Mouse (Mus musculus) neural tube, embryonic 13.5 days (tissue): ENCODE data around the gene Cblc. TPM values are rescaled to one million over a fixed set of nuclear protein-coding genes. Genes with fewer than 3 reads are reported as not detected.

Experiments
- ATAC-seq: fragments of 200-750 bp; cut with Nextera tagmentation; 2 replicates; pipeline ENCODE4 v1.8.0; 2017; ENCODE audit warnings: low read depth, mild to moderate bottlenecking, moderate TSS enrichment, moderate library complexity
- H3K27ac ChIP-seq: fragments of 300-500 bp; sonication (generic); replicated peaks from 2 replicates; pipeline ENCODE4 v1.5.1; 2015; ENCODE audit warnings: moderate library complexity, mild to moderate bottlenecking, inconsistent platforms
- H3K27me3 ChIP-seq: fragments of 300-500 bp; sonication (generic); 2 replicates; pipeline ENCODE4 v1.6.1; 2015; ENCODE audit warnings: mild to moderate bottlenecking, inconsistent platforms
- H3K36me3 ChIP-seq: fragments of 300-500 bp; sonication (generic); 2 replicates; pipeline ENCODE4 v1.6.1; 2015; ENCODE audit warnings: mild to moderate bottlenecking, inconsistent platforms
- H3K4me1 ChIP-seq: fragments of 300-500 bp; sonication (generic); replicated peaks from 2 replicates; pipeline ENCODE4 v1.6.1; 2015; ENCODE audit warnings: inconsistent platforms
- H3K4me2 ChIP-seq: fragments of 300-500 bp; sonication (generic); 2 replicates; pipeline ENCODE4 v1.6.1; 2015; ENCODE audit warnings: inconsistent platforms, mild to moderate bottlenecking, moderate library complexity
- H3K4me3 ChIP-seq: fragments of 300-500 bp; sonication (generic); 2 replicates; pipeline ENCODE4 v1.5.1; 2015; ENCODE audit warnings: mild to moderate bottlenecking, inconsistent platforms
- H3K9ac ChIP-seq: fragments of 300-500 bp; sonication (generic); 2 replicates; pipeline ENCODE4 v1.6.1; 2015; ENCODE audit warnings: moderate library complexity, mild to moderate bottlenecking, inconsistent platforms
- H3K9me3 ChIP-seq: fragments of 300-500 bp; sonication (generic); 2 replicates; pipeline ENCODE4 v1.6.1; 2016; ENCODE audit warnings: inconsistent platforms
- WGBS: fragments of 180-500 bp; shearing (Covaris S2); methylation state at CpG from one replicate; pipeline ENCODE4 v1.1.7; 2015; 5-methylcytosine and 5-hydroxymethylcytosine counted together
- polyA plus RNA-seq: library from polyadenylated mRNA; unstranded; fragments of >200 nt; fragmentation: Nextera tagmentation; extraction: Ambion mirVana; gene quantifications from 2 replicates; pipeline ENCODE4 v1.2.1, GENCODE M21; 2015

The Cblc gene
- polyA plus RNA-seq = not detected in 2 replicates

GRCm38 (mm10) chr7:19796697-19797588 lies at the start of gene Cblc:
Cblc (minus strand) TSS chr7:19796809.
- H3K4me2 ChIP-seq = no peak within 1 kb of the TSS
- no peaks in the 10 kb centered on the region for H3K36me3 ChIP-seq
- 2% methylated on average over 32 of the region's 32 CpGs for WGBS
- no peaks in the 10 kb centered on the region for H3K4me1 ChIP-seq
- no peak within 1 kb of the TSS for H3K27ac ChIP-seq
- peak; percentile 54; the same call in 1 of the 2 replicates for ATAC-seq
- H3K27me3 ChIP-seq = peaks cover 36% of the 10 kb centered on the region
- no peak within 1 kb of the TSS for H3K9ac ChIP-seq
- no peak within 1 kb of the TSS for H3K4me3 ChIP-seq
- no peaks in the 10 kb centered on the region for H3K9me3 ChIP-seq

- H3K27me3 ChIP-seq = peaks cover 48% of the 10 kb centered on the region
- no peaks in the 10 kb centered on the region for H3K36me3 ChIP-seq
- H3K9ac ChIP-seq = no peak overlapping the region
- H3K27ac ChIP-seq = no peak overlapping the region
- no peak for ATAC-seq
- no peaks in the 10 kb centered on the region for H3K9me3 ChIP-seq
- H3K4me2 ChIP-seq = no peak overlapping the region
- H3K4me1 ChIP-seq = no peaks in the 10 kb centered on the region; the same call in 1 of the 2 replicates
- 68% methylated on average over 15 of the region's 15 CpGs for WGBS
- H3K4me3 ChIP-seq = no peak overlapping the region
Measured at GRCm38 (mm10) chr7:19844521-19845171, 48.0 kb upstream of the Cblc start.

GRCm38 (mm10) chr7:19843561-19843960 lies 47.0 kb upstream of the Cblc start:
- Histone ChIP-seq H3K4me2 (no peak overlapping the region), H3K9ac (no peak overlapping the region)

GRCm38 (mm10) chr7:19842885-19843504 lies 46.4 kb upstream of the Cblc start:
- Histone ChIP-seq H3K4me1 (no peaks in the 10 kb centered on the region; the same call in 1 of the 2 replicates), H3K27me3 (peaks cover 42% of the 10 kb centered on the region), H3K9me3 (no peaks in the 10 kb centered on the region), H3K4me3 (no peak overlapping the region), H3K9ac (no peak overlapping the region), H3K36me3 (no peaks in the 10 kb centered on the region), H3K27ac (no peak overlapping the region), H3K4me2 (no peak overlapping the region)
- WGBS = 37% methylated on average over 19 of the region's 19 CpGs
- no peak for ATAC-seq

More at GRCm38 (mm10) chr7:19843561-19843960, 47.0 kb upstream of the Cblc start:
- 5% methylated on average over 11 of the region's 11 CpGs for WGBS
- peak; percentile 68 for ATAC-seq
- H3K36me3 ChIP-seq = no peaks in the 10 kb centered on the region
- H3K27ac ChIP-seq = no peak overlapping the region
- H3K9me3 ChIP-seq = no peaks in the 10 kb centered on the region
- H3K4me3 ChIP-seq = no peak overlapping the region
- H3K4me1 ChIP-seq = no peaks in the 10 kb centered on the region; the same call in 1 of the 2 replicates
- H3K27me3 ChIP-seq = peaks cover 47% of the 10 kb centered on the region

GRCm38 (mm10) chr7:19841686-19842413 lies 45.2 kb upstream of the Cblc start:
- Histone ChIP-seq H3K9ac (no peak overlapping the region), H3K27ac (no peak overlapping the region), H3K4me1 (no peaks in the 10 kb centered on the region), H3K27me3 (peaks cover 34% of the 10 kb centered on the region), H3K4me3 (no peak overlapping the region), H3K9me3 (no peaks in the 10 kb centered on the region), H3K4me2 (no peak overlapping the region), H3K36me3 (no peaks in the 10 kb centered on the region)
- 84% methylated on average over 21 of the region's 21 CpGs for WGBS
- ATAC-seq = no peak

GRCm38 (mm10) chr7:19840936-19841335 lies 44.3 kb upstream of the Cblc start:
- H3K9ac ChIP-seq = no peak overlapping the region
- ATAC-seq = no peak
- H3K27ac ChIP-seq = no peak overlapping the region
- peaks cover 27% of the 10 kb centered on the region for H3K27me3 ChIP-seq
- no peaks in the 10 kb centered on the region for H3K4me1 ChIP-seq
- 84% methylated on average over 3 of the region's 3 CpGs for WGBS
- no peak overlapping the region for H3K4me2 ChIP-seq
- no peaks in the 10 kb centered on the region for H3K9me3 ChIP-seq
- no peaks in the 10 kb centered on the region for H3K36me3 ChIP-seq
- H3K4me3 ChIP-seq = no peak overlapping the region

- no peak overlapping the region for H3K4me2 ChIP-seq
- H3K4me3 ChIP-seq = no peak overlapping the region
- peaks cover 26% of the 10 kb centered on the region for H3K27me3 ChIP-seq
- H3K36me3 ChIP-seq = no peaks in the 10 kb centered on the region
- no peak overlapping the region for H3K27ac ChIP-seq
- no peaks in the 10 kb centered on the region for H3K9me3 ChIP-seq
- WGBS = 82% methylated on average over 4 of the region's 4 CpGs
- H3K4me1 ChIP-seq = no peaks in the 10 kb centered on the region
- ATAC-seq = no peak
- no peak overlapping the region for H3K9ac ChIP-seq
Measured at GRCm38 (mm10) chr7:19840371-19840770, 43.8 kb upstream of the Cblc start.

GRCm38 (mm10) chr7:19836843-19837242 lies 40.2 kb upstream of the Cblc start:
- H3K36me3 ChIP-seq = no peaks in the 10 kb centered on the region
- 67% methylated on average over 3 of the region's 3 CpGs for WGBS
- H3K27me3 ChIP-seq = no peaks in the 10 kb centered on the region
- no peak for ATAC-seq
- H3K9ac ChIP-seq = no peak overlapping the region
- no peak overlapping the region for H3K27ac ChIP-seq
- no peak overlapping the region for H3K4me2 ChIP-seq
- no peak overlapping the region for H3K4me3 ChIP-seq
- no peaks in the 10 kb centered on the region for H3K9me3 ChIP-seq
- no peaks in the 10 kb centered on the region for H3K4me1 ChIP-seq

GRCm38 (mm10) chr7:19834055-19834454 lies 37.4 kb upstream of the Cblc start:
- Histone ChIP-seq H3K27me3 (no peaks in the 10 kb centered on the region), H3K36me3 (no peaks in the 10 kb centered on the region), H3K27ac (no peak overlapping the region), H3K4me1 (no peaks in the 10 kb centered on the region), H3K4me2 (no peak overlapping the region), H3K9ac (no peak overlapping the region), H3K9me3 (no peaks in the 10 kb centered on the region), H3K4me3 (no peak overlapping the region)
- ATAC-seq = no peak
- WGBS = 66% methylated on average over 3 of the region's 3 CpGs

- Histone ChIP-seq H3K4me3 (no peak overlapping the region), H3K4me2 (no peak overlapping the region), H3K27ac (no peak overlapping the region), H3K36me3 (no peaks in the 10 kb centered on the region), H3K4me1 (no peaks in the 10 kb centered on the region), H3K27me3 (no peaks in the 10 kb centered on the region), H3K9ac (no peak overlapping the region), H3K9me3 (no peaks in the 10 kb centered on the region)
- no peak for ATAC-seq
- 64% methylated on average over 9 of the region's 9 CpGs for WGBS
Measured at GRCm38 (mm10) chr7:19831837-19832236, 35.2 kb upstream of the Cblc start.

GRCm38 (mm10) chr7:19830682-19831156 lies 34.1 kb upstream of the Cblc start:
- WGBS = 37% methylated on average over 13 of the region's 13 CpGs
- no peak for ATAC-seq
- Histone ChIP-seq H3K9me3 (no peaks in the 10 kb centered on the region), H3K27me3 (no peaks in the 10 kb centered on the region), H3K36me3 (no peaks in the 10 kb centered on the region), H3K4me2 (no peak overlapping the region), H3K27ac (no peak overlapping the region), H3K9ac (no peak overlapping the region), H3K4me1 (no peaks in the 10 kb centered on the region), H3K4me3 (no peak overlapping the region)
